Mouse (Mus musculus) embryonic fibroblast, embryonic 13.5 days (primary cell): ENCODE measurements around the gene Cep290.

Experiments
- CTCF ChIP-seq: IDR thresholded peaks from 2 replicates; pipeline ENCODE4 v1.5.1; 2011; ENCODE audit warnings: mild to moderate bottlenecking, control low read depth, low read length, moderate library complexity, borderline replicate concordance; ENCODE audit not compliant: insufficient read depth
- POLR2A ChIP-seq: IDR thresholded peaks from 2 replicates; pipeline ENCODE4 v1.6.1; 2011; ENCODE audit warnings: low read depth, mild to moderate bottlenecking, control low read depth, low read length, moderate library complexity

DNA sequence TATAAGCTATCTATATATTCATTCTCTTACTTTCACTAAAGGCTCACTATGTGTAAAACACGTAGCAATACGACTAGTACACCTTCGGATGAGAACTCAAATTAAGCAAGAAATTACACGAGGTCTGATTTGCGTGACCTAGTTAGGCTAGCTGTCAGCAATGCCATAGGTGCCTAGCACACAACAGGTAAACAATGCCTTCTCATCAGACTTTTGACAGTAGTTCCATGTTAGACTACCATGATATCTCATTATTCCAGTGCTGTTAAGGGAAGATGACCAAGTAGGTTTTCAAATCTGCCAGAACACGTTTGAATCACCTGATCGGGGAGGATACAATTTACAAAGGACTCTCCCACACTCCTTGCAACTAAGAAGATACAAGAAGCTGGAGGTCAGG lies 101.2 kb downstream of the Cep290 start:
- TF ChIP-seq POLR2A = no peak
- TF ChIP-seq CTCF = no peak
